Mouse (Mus musculus): ENCODE data around the gene Poc1a.

GRCm38 (mm10) chr9:106353779-106354178 is 72.9 kb downstream of the Poc1a start:
- no peak for TF ChIP-seq CTCF (IDR thresholded peaks at IDR 0.05; ENCODE audit: low read depth, low read length)
- no peak for TF ChIP-seq POLR2A (IDR thresholded peaks at IDR 0.05; ENCODE audit: insufficient read depth, low read length)
